Mouse (Mus musculus) ES-Bruce4 (cell line): Measurements from ENCODE around the gene Vwce. TPM values are rescaled to one million over a fixed set of nuclear protein-coding genes. Genes with fewer than 3 reads are reported as not detected.
A peak's percentile ranks its signal among the peaks of the same experiment; 100 is the strongest.

ENCODE experiments used
- H3K27ac ChIP-seq: 2 replicates; pipeline ENCODE4 v1.5.1; 2012; ENCODE audit warnings: low read length, inconsistent platforms; ENCODE audit not compliant: insufficient read depth
- H3K27me3 ChIP-seq: 2 replicates; pipeline ENCODE4 v1.6.1; 2012; ENCODE audit warnings: mild to moderate bottlenecking, low read length, inconsistent platforms; ENCODE audit not compliant: control insufficient read depth, poor library complexity, insufficient read depth, severe bottlenecking
- H3K36me3 ChIP-seq: 2 replicates; pipeline ENCODE4 v1.6.1; 2012; ENCODE audit warnings: inconsistent platforms, mild to moderate bottlenecking, low read length, moderate library complexity; ENCODE audit not compliant: control insufficient read depth, poor library complexity, insufficient read depth, severe bottlenecking
- H3K4me1 ChIP-seq: one replicate; pipeline ENCODE4 v1.8.1; 2011; ENCODE audit warnings: low read length; ENCODE audit not compliant: control insufficient read depth, insufficient read depth
- H3K4me3 ChIP-seq: 2 replicates; pipeline ENCODE4 v1.5.1; 2011; ENCODE audit warnings: low read depth, mild to moderate bottlenecking, low read length
- H3K9ac ChIP-seq: 2 replicates; pipeline ENCODE4 v1.6.1; 2012; ENCODE audit warnings: low read depth, mild to moderate bottlenecking, inconsistent platforms; ENCODE audit not compliant: poor library complexity, severe bottlenecking
- H3K9me3 ChIP-seq: replicated peaks from 2 replicates; pipeline ENCODE4 v1.6.1; 2012; ENCODE audit warnings: mild to moderate bottlenecking, low read length, inconsistent platforms; ENCODE audit not compliant: control insufficient read depth, poor library complexity, insufficient read depth, severe bottlenecking
- CTCF ChIP-seq: IDR thresholded peaks from one replicate; pipeline ENCODE4 v1.8.1; 2011; ENCODE audit warnings: low read depth, low read length
- EP300 ChIP-seq: IDR thresholded peaks from 2 replicates; pipeline ENCODE4 v1.6.1; 2011; ENCODE audit warnings: low read depth, low read length; ENCODE audit not compliant: insufficient read depth
- POLR2A ChIP-seq: IDR thresholded peaks from one replicate; pipeline ENCODE4 v1.8.1; 2011; ENCODE audit warnings: low read length; ENCODE audit not compliant: insufficient read depth
- polyA plus RNA-seq: library from polyadenylated mRNA; stranded (reverse); fragments of >200 nt; gene quantifications from 2 replicates; pipeline ENCODE4 v1.2.4, GENCODE M21; 2011; ENCODE audit warnings: low read depth; ENCODE audit not compliant: missing spikeins, insufficient read depth, insufficient read length

Gene Vwce
- polyA plus RNA-seq, 1 experiment, result 2.0 TPM

GRCm38 (mm10) chr19:10689470-10690166 lies 55.6 kb downstream of the Vwce start:
- no peak overlapping the region for H3K27ac ChIP-seq
- TF ChIP-seq CTCF, result no peak
- no peak for TF ChIP-seq EP300
- TF ChIP-seq POLR2A, result no peak
- no peaks in the 10 kb centered on the region for H3K27me3 ChIP-seq

GRCm38 (mm10) chr19:10690336-10690735 lies 56.3 kb downstream of the Vwce start:
- TF ChIP-seq POLR2A (no peak), CTCF (no peak)
- Histone ChIP-seq H3K9ac (no peak overlapping the region), H3K36me3 (no peaks in the 10 kb centered on the region), H3K9me3 (no peaks in the 10 kb centered on the region), H3K27ac (no peak overlapping the region), H3K4me3 (no peak overlapping the region), H3K4me1 (no peaks in the 10 kb centered on the region), H3K27me3 (no peaks in the 10 kb centered on the region)

More at GRCm38 (mm10) chr19:10689470-10690166, 55.6 kb downstream of the Vwce start:
- Histone ChIP-seq H3K4me1 (no peaks in the 10 kb centered on the region), H3K9ac (peak overlapping the region; percentile 93), H3K36me3 (no peaks in the 10 kb centered on the region), H3K9me3 (no peaks in the 10 kb centered on the region), H3K4me3 (peak overlapping the region; percentile 99)

DNA sequence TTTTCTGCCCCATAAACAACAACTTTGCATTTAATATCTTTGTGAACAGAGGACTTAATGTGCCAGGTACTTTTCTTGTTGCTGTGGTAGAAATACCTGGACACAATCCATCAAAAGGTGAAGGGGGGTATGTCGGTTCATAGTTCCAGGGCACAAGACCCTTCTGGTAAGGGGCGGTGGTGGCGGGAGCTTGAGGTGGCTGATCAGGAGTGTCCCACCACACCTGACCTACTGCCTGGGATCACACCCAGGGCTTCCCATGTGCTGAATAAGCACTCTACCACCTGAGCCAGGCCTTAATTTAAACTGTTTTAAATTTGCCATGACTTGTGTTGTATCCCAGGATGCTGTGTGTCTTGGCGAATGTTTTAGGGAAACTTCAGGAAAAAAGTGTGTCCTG lies 57.1 kb downstream of the Vwce start:
- TF ChIP-seq POLR2A (no peak), EP300 (no peak), CTCF (no peak)
- no peak overlapping the region for H3K27ac ChIP-seq
- no peaks in the 10 kb centered on the region for H3K27me3 ChIP-seq
- H3K36me3 ChIP-seq, result no peaks in the 10 kb centered on the region
- H3K9me3 ChIP-seq, result no peaks in the 10 kb centered on the region
- H3K4me1 ChIP-seq, result no peaks in the 10 kb centered on the region
- H3K9ac ChIP-seq, result no peak overlapping the region
- no peak overlapping the region for H3K4me3 ChIP-seq

DNA sequence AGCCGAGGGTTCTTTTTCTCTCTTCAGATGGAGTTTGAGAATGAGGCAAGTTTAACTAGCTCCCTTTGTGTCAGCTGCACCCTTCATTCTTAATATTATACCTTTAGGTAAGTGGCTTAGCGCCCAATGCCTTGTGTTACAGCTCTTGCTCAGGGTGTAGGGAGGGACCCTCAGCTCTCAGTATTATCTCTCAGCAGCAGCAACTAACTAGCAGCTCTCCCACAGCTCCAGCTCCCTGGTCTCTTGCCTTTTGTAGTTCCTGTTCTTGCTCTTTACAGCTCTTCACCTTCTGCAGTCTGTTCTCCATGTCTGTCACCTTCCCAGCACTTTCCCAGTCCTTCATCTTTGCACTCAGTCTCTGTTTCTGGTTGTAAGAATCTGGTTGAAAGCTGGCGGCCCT lies 57.6 kb downstream of the Vwce start:
- no peaks in the 10 kb centered on the region for H3K27me3 ChIP-seq
- no peak overlapping the region for H3K27ac ChIP-seq
- no peaks in the 10 kb centered on the region for H3K4me1 ChIP-seq
- H3K9ac ChIP-seq, result no peak overlapping the region
- no peak overlapping the region for H3K4me3 ChIP-seq
- H3K36me3 ChIP-seq, result no peaks in the 10 kb centered on the region
- H3K9me3 ChIP-seq, result no peaks in the 10 kb centered on the region
- TF ChIP-seq CTCF (no peak), POLR2A (no peak), EP300 (no peak)

DNA sequence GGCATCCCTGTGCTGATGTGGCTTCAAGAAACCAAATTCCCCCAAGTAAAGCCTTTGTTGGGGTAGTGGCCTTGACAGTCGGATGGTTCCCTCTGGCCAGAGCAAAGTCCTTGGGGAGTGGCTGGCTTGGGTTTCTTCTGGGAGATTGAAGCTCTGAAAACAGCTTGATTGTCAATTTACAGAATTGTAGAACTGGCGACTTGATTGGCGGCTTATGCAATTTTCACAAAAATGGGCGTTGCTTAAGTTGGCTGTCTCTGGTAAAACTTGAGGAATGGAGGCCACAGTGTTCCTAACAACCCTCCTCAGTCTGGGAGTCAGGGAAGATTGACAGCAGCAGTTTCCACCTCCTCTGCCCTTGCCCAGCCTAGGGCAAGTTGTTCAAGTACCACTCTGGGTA lies 58.3 kb downstream of the Vwce start:
- Histone ChIP-seq H3K9ac (no peak overlapping the region), H3K36me3 (no peaks in the 10 kb centered on the region), H3K27ac (no peak overlapping the region), H3K4me1 (no peaks in the 10 kb centered on the region), H3K27me3 (no peaks in the 10 kb centered on the region), H3K9me3 (no peaks in the 10 kb centered on the region), H3K4me3 (no peak overlapping the region)
- TF ChIP-seq CTCF, result no peak
- no peak for TF ChIP-seq POLR2A
- no peak for TF ChIP-seq EP300

- Histone ChIP-seq H3K27ac (no peak overlapping the region), H3K9ac (no peak overlapping the region), H3K27me3 (no peaks in the 10 kb centered on the region), H3K4me1 (peaks cover 2% of the 10 kb centered on the region), H3K4me3 (no peak overlapping the region), H3K9me3 (no peaks in the 10 kb centered on the region), H3K36me3 (no peaks in the 10 kb centered on the region)
- TF ChIP-seq POLR2A (no peak), CTCF (no peak), EP300 (no peak)
Measured at GRCm38 (mm10) chr19:10693926-10694682, 60.1 kb downstream of the Vwce start.
